Mouse (Mus musculus) embryonic facial prominence, embryonic 12.5 days (tissue): ENCODE measurements around the gene Atp13a3. TPM values are rescaled to one million over a fixed set of nuclear protein-coding genes. Genes with fewer than 3 reads are reported as not detected.
"Not testable (repeated sequence)": the region's sequence is repeated elsewhere in the genome, so short reads cannot be mapped to it uniquely, and the experiment has no call there.

ENCODE experiments used
- ATAC-seq: fragments of 200-750 bp; cut with Nextera tagmentation; 2 replicates; pipeline ENCODE4 v1.8.0; 2017; ENCODE audit not compliant: insufficient number of reproducible peaks, insufficient read depth, low FRiP score, low TSS enrichment
- H3K27ac ChIP-seq: fragments of 300-500 bp; sonication (generic); 2 replicates; pipeline ENCODE4 v1.5.1; 2016; ENCODE audit warnings: mild to moderate bottlenecking
- H3K27me3 ChIP-seq: fragments of 300-500 bp; sonication (generic); 2 replicates; pipeline ENCODE4 v1.6.1; 2016; ENCODE audit warnings: mild to moderate bottlenecking, moderate library complexity
- H3K36me3 ChIP-seq: fragments of 300-500 bp; sonication (generic); 2 replicates; pipeline ENCODE4 v1.6.1; 2016; ENCODE audit warnings: mild to moderate bottlenecking
- H3K4me1 ChIP-seq: fragments of 300-500 bp; sonication (generic); 2 replicates; pipeline ENCODE4 v1.6.1; 2016
- H3K4me2 ChIP-seq: fragments of 300-500 bp; sonication (generic); replicated peaks from 2 replicates; pipeline ENCODE4 v1.6.1; 2016; ENCODE audit warnings: mild to moderate bottlenecking, moderate library complexity
- H3K4me3 ChIP-seq: fragments of 300-500 bp; sonication (generic); 2 replicates; pipeline ENCODE4 v1.5.1; 2016; ENCODE audit warnings: mild to moderate bottlenecking
- H3K9ac ChIP-seq: fragments of 300-500 bp; sonication (generic); 2 replicates; pipeline ENCODE4 v1.6.1; 2016; ENCODE audit warnings: mild to moderate bottlenecking, moderate library complexity
- H3K9me3 ChIP-seq: fragments of 300-500 bp; sonication (generic); 2 replicates; pipeline ENCODE4 v1.6.1; 2016; ENCODE audit warnings: mild to moderate bottlenecking, moderate library complexity
- WGBS: fragments of 180-500 bp; shearing (Covaris S2); methylation state at CpG from one replicate; pipeline ENCODE4 v1.1.7; 2016; 5-methylcytosine and 5-hydroxymethylcytosine counted together
- polyA plus RNA-seq: library from polyadenylated mRNA; unstranded; fragments of >200 nt; fragmentation: Nextera tagmentation; extraction: Ambion mirVana; gene quantifications from 2 replicates; pipeline ENCODE4 v1.2.1, GENCODE M21; 2016

The Atp13a3 gene
- 13.1 and 15.2 TPM in 2 replicates for polyA plus RNA-seq

GRCm38 (mm10) chr16:30405925-30406670 lies at the start of gene Atp13a3:
Atp13a3 (minus strand) TSS chr16:30405975.
- H3K27ac ChIP-seq: no peak within 1 kb of the TSS
- no peak within 1 kb of the TSS for H3K9ac ChIP-seq
- H3K4me1 ChIP-seq: no peaks in the 10 kb centered on the region
- 73% methylated on average over 11 of the region's 11 CpGs for WGBS
- ATAC-seq: no peak
- H3K36me3 ChIP-seq: no peaks in the 10 kb centered on the region
- H3K9me3 ChIP-seq: no peaks in the 10 kb centered on the region
- H3K4me2 ChIP-seq: no peak within 1 kb of the TSS
- H3K27me3 ChIP-seq: no peaks in the 10 kb centered on the region
- no peak within 1 kb of the TSS for H3K4me3 ChIP-seq

GRCm38 (mm10) chr16:30453213-30453975 lies 47.6 kb upstream of the Atp13a3 start:
- Histone ChIP-seq H3K4me3 (no peak overlapping the region), H3K9ac (no peak overlapping the region), H3K36me3 (no peaks in the 10 kb centered on the region), H3K4me1 (no peaks in the 10 kb centered on the region), H3K9me3 (no peaks in the 10 kb centered on the region), H3K27me3 (no peaks in the 10 kb centered on the region), H3K4me2 (no peak overlapping the region), H3K27ac (no peak overlapping the region)
- 72% methylated on average over 5 of the region's 5 CpGs for WGBS
- ATAC-seq: no peak

DNA sequence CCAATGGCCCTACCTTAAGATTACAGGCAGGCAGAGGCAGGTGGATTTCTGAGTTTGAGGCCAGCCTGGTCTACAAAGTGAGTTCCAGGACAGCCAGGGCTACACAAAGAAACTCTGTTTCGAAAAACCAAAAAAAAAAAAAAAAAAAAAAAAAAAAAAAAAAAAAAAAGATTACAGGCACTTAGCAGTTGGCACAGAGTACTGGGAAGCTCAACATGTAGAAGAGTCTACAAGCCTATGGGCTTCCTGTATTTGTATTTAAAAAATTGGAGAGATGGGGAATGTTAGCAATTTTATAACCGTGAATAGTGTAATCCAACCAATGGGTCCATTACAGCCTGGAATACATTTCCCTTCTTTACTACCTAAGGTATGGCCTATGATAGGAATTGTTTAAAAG lies 45.4 kb upstream of the Atp13a3 start:
- H3K4me1 ChIP-seq, H3K4me2 ChIP-seq, H3K9ac ChIP-seq, H3K36me3 ChIP-seq, H3K27ac ChIP-seq, H3K9me3 ChIP-seq, ATAC-seq, H3K4me3 ChIP-seq, H3K27me3 ChIP-seq: not testable (repeated sequence)
- WGBS: 85% methylated on average over 2 of the region's 2 CpGs

- Histone ChIP-seq H3K4me3 (no peak overlapping the region), H3K9ac (no peak overlapping the region), H3K4me1 (no peaks in the 10 kb centered on the region), H3K27ac (no peak overlapping the region), H3K27me3 (peaks cover 3% of the 10 kb centered on the region; the same call in 1 of the 2 replicates), H3K4me2 (no peak overlapping the region), H3K36me3 (no peaks in the 10 kb centered on the region), H3K9me3 (no peaks in the 10 kb centered on the region)
- WGBS: 93% methylated on average over 1 of the region's 1 CpGs
- no peak for ATAC-seq
Observed at GRCm38 (mm10) chr16:30449017-30449416, 43.2 kb upstream of the Atp13a3 start.

DNA sequence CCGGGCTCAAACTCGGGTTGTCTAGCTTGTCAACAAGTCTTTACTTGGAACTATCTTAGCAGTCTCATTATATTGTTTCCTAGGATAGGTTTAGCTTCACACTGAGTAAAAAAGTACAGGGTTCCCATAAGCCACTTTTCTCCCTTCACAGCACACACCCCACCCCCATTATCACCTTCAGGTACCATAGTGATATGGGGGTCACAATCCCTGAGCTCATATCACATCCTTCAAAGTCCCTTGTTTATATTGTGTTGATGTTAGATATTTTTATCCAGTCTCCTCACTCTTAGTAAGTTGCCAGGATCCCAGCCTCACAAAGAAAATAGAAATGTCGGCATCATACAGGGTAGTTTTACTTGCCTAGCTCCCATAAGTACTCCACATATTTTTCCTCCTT lies 42.4 kb upstream of the Atp13a3 start:
- WGBS: 87% methylated on average over 3 of the region's 3 CpGs
- peaks cover 3% of the 10 kb centered on the region; the same call in 1 of the 2 replicates for H3K27me3 ChIP-seq
- H3K9me3 ChIP-seq: no peaks in the 10 kb centered on the region
- no peak for ATAC-seq
- H3K4me2 ChIP-seq: no peak overlapping the region
- no peak overlapping the region for H3K4me3 ChIP-seq
- H3K4me1 ChIP-seq: no peaks in the 10 kb centered on the region
- no peak overlapping the region for H3K9ac ChIP-seq
- no peak overlapping the region for H3K27ac ChIP-seq
- no peaks in the 10 kb centered on the region for H3K36me3 ChIP-seq

DNA sequence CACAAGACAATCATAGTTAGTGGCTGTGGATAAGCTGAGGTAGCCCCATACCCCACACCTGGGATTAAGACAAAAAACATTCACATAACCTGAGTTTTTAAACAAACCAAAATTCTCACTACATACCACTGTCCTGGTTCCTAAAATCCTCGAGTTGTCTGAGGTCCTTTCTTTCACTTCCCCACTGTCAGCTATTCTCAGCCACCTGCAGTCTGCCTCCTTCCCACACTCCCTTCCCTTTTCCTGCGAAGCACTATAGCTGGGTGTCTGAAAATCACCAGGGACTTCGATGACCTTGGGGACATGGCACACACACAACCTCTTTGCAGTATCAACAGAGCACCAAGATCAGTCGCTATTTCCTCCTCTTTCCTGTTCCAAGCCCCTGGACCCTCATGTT lies 41.9 kb upstream of the Atp13a3 start:
- ATAC-seq: no peak
- peaks cover 3% of the 10 kb centered on the region; the same call in 1 of the 2 replicates for H3K27me3 ChIP-seq
- no peaks in the 10 kb centered on the region for H3K36me3 ChIP-seq
- H3K4me1 ChIP-seq: no peaks in the 10 kb centered on the region
- H3K4me3 ChIP-seq: no peak overlapping the region
- WGBS: 70% methylated on average over 4 of the region's 4 CpGs
- H3K9me3 ChIP-seq: no peaks in the 10 kb centered on the region
- H3K27ac ChIP-seq: no peak overlapping the region
- H3K9ac ChIP-seq: no peak overlapping the region
- H3K4me2 ChIP-seq: no peak overlapping the region

GRCm38 (mm10) chr16:30443411-30443810 lies 37.6 kb upstream of the Atp13a3 start:
- Histone ChIP-seq H3K36me3 (no peaks in the 10 kb centered on the region), H3K9me3 (no peaks in the 10 kb centered on the region), H3K4me1 (no peaks in the 10 kb centered on the region), H3K9ac (no peak overlapping the region), H3K27ac (no peak overlapping the region), H3K4me2 (no peak overlapping the region), H3K27me3 (peaks cover 3% of the 10 kb centered on the region; the same call in 1 of the 2 replicates), H3K4me3 (no peak overlapping the region)
- ATAC-seq: no peak
- 43% methylated on average over 8 of the region's 8 CpGs for WGBS

GRCm38 (mm10) chr16:30442451-30442850 lies 36.7 kb upstream of the Atp13a3 start:
- Histone ChIP-seq H3K27me3 (peaks cover 3% of the 10 kb centered on the region; the same call in 1 of the 2 replicates), H3K27ac (no peak overlapping the region), H3K9me3 (no peaks in the 10 kb centered on the region), H3K4me1 (no peaks in the 10 kb centered on the region), H3K4me2 (no peak overlapping the region), H3K9ac (no peak overlapping the region), H3K36me3 (no peaks in the 10 kb centered on the region), H3K4me3 (no peak overlapping the region)
- 88% methylated on average over 2 of the region's 2 CpGs for WGBS
- no peak for ATAC-seq

GRCm38 (mm10) chr16:30441409-30441808 lies 35.6 kb upstream of the Atp13a3 start:
- H3K9me3 ChIP-seq: no peaks in the 10 kb centered on the region
- WGBS: 88% methylated on average over 4 of the region's 4 CpGs
- ATAC-seq: no peak
- H3K27ac ChIP-seq: no peak overlapping the region
- peaks cover 3% of the 10 kb centered on the region; the same call in 1 of the 2 replicates for H3K27me3 ChIP-seq
- no peak overlapping the region for H3K4me2 ChIP-seq
- no peaks in the 10 kb centered on the region for H3K4me1 ChIP-seq
- no peaks in the 10 kb centered on the region for H3K36me3 ChIP-seq
- no peak overlapping the region for H3K4me3 ChIP-seq
- no peak overlapping the region for H3K9ac ChIP-seq

DNA sequence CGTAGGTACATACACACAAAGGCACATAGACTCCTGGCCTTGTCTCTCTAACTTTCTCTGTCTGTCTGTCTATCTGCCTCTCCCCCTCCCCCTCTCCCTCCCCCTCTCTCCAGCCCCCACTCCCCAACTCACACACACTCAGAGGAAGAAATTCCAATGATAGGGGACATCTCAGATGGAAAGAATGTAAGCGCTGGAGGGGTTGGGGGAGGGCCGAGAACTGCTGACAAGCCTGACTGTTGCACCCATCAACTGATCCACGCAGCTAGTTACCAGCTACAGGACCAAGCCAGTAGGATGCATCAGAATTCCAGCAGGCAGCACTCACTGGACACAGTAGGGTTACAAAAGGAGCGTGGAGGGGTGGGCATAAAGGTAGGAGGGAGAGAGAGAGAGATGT lies 34.1 kb upstream of the Atp13a3 start:
- Histone ChIP-seq H3K4me2 (no peak overlapping the region), H3K36me3 (no peaks in the 10 kb centered on the region), H3K27ac (no peak overlapping the region), H3K9me3 (no peaks in the 10 kb centered on the region), H3K4me1 (no peaks in the 10 kb centered on the region), H3K4me3 (no peak overlapping the region), H3K27me3 (peaks cover 3% of the 10 kb centered on the region; the same call in 1 of the 2 replicates), H3K9ac (no peak overlapping the region)
- WGBS: 67% methylated on average over 5 of the region's 5 CpGs
- ATAC-seq: no peak

DNA sequence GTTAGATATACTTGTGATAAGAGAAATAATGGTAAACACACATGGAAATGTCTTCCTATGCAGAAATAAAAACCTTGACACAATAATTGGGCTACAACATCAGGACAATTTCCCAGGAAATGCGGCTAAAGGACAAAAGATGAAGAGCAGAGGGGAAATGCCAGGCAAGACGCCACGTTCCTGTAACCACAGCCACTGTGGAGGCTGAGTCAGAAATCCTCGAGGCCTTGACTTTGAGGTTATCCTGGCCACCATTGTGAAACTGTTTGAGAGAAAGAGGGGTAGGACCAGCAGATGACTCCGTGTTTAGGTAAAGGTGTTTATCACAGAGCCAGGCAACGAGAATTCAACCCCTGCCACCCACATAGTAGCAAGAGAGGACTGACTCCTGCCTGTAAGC lies 33.6 kb upstream of the Atp13a3 start:
- no peak for ATAC-seq

GRCm38 (mm10) chr16:30436276-30436675 lies 30.5 kb upstream of the Atp13a3 start:
- Histone ChIP-seq H3K9me3 (no peaks in the 10 kb centered on the region), H3K4me2 (no peak overlapping the region), H3K4me3 (no peak overlapping the region), H3K27ac (no peak overlapping the region), H3K4me1 (no peaks in the 10 kb centered on the region), H3K36me3 (no peaks in the 10 kb centered on the region), H3K27me3 (no peaks in the 10 kb centered on the region), H3K9ac (no peak overlapping the region)
- ATAC-seq: no peak
- 82% methylated on average over 7 of the region's 7 CpGs for WGBS

More for the DNA sequence above, 33.6 kb upstream of the Atp13a3 start:
- Histone ChIP-seq H3K4me3 (no peak overlapping the region), H3K9me3 (no peaks in the 10 kb centered on the region), H3K4me2 (no peak overlapping the region), H3K27me3 (peaks cover 1% of the 10 kb centered on the region; the same call in 1 of the 2 replicates), H3K27ac (no peak overlapping the region), H3K4me1 (no peaks in the 10 kb centered on the region), H3K9ac (no peak overlapping the region), H3K36me3 (no peaks in the 10 kb centered on the region)
- WGBS: 76% methylated on average over 6 of the region's 6 CpGs
